Mouse (Mus musculus) mature B cell (primary cell): ENCODE measurements around the gene Ahcyl2.
"Not testable (repeated sequence)": the region's sequence is repeated elsewhere in the genome, so short reads cannot be mapped to it uniquely, and the experiment has no call there.

ENCODE experiments used
- in situ Hi-C: fragments of 300-500 bp; cut with MboI; formaldehyde crosslinking; loops from 2 replicates; pipeline ENCODE4 v1.14.3; 2019

Ahcyl2 gene

DNA sequence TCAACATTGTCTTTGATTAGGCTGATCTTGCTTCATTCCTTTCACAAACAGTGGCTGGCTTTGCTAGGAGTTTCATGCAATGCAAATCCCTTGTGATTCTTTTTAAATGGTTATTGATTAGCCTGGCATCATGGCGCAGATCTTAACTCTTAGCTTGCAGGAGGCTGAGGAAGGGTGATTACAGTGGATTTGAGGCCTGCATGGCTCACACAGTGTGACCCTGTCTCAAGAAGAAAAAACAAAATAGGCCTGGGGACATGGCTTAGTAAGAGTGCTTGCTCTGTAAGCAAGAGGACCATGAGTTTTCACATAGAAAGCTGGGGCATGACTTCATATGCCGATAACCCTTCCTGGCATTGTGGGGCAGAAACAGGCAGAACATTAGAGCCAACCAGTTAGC, 47.8 kb downstream of the Ahcyl2 start:
- in situ Hi-C loops, result no loop called here

DNA sequence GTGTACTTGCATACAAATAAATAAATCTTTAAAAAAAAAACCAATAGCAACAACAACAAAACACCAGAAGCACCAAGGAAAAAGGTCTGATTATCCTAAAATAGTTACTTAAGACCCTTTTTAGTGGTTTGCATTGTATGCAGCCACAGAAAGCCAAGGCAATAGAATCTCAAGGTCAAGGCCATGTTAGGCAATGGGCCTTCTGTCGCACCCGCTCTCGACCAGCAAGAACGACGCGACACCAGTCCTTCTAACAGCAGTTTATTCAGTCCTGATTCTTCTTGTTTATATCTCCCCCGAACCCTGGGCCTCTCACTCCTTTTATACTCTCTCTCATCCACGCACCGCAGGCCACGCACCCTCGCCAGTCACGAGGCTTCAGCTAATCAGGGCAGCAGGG, 48.6 kb downstream of the Ahcyl2 start:
- in situ Hi-C loops, result not testable (repeated sequence)

DNA sequence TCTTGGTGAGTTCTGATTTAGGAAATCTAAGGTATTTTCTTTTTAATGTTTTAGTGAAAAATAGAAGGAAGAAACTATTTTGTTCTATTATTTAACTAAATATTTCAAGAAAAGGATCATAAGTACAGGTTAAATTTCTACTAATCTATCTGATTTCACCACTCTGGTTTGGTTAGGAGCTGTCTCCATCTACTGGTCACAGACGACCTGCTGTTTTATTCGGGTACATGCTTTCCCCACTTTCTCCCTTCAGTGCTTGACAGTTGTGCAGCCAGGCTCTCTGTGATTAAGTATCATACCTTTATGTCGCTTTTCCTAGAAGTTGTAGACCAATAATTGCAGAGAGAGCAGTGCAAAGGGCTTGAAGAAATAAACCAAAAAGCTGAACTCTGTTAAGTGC, 51.5 kb downstream of the Ahcyl2 start:
- in situ Hi-C loops, result no loop called here

DNA sequence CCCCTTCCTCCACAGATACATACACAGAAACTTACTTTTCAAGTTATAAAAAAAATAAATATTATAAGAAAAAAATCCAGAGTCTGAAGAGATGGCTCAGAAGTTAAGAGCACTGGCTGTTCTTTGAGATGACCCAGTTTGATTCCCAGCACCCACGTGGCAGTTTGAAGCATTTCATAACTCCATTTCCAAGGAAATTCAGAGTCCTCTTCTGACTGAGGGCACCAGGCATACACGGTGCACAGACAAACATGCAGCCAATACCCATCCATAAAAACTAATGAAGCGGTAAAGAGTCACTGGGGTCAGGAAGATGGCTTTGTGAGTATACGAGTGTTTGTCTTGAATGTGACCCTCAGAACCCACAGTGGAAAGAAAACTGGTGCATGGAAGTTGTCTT, 52.5 kb downstream of the Ahcyl2 start:
- in situ Hi-C loops, result no loop called here

DNA sequence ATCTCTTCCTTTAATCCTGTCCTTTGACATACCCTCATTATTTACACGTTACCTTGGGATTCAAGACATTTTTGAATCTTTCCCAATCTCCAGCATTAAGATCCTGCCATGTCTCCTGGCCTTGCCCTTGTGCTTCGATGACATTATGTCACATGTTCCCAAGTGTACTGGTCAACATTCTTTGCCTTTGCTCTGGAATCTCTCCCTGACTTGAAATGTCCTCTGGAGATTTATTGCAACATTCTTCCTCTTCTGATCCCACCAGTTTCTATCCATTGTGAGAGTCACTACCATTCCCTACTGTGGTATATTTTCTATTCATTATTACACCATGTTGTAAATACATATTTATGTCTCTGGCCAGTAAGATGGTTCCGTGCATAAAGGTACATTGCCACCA, 53.1 kb downstream of the Ahcyl2 start:
- in situ Hi-C loops, result no loop called here

DNA sequence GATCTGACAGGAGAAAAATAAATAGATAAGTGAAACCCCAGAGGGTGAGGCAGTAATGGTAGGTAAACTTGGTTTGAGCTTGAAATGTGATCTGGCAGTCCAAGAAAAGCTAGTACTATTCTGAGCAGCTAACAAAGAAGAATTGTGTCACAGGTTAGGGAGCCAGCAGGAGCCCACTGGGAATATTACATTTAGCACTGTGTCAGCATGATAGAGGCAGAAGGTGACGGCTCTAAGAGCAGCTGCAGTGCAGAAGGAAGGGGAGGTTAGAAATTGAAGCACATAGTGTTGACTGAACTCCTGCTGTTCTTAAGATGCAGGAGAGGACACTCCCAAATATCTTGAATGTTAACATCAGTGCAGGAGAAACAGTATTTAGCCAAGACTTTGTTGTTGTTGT, 54.0 kb downstream of the Ahcyl2 start:
- in situ Hi-C loops, result no loop called here

DNA sequence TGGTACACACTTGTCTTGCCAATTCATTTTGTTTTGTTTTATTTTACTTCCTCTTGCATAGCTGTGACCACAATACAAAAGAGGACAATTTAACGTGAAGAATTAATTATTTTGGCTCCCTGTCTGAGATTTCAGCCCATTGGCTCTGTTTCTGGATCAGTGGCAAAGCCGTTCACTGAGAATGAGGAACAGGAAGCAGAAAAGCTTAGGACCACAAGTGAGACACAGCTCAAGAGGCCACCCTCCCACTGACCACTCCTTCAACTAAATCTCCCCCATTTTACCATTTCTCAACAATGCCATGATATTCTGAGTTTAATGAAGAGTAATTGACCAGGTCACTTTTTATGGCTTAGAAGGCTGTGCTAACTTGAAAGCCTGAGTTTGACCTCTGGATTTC, 57.5 kb downstream of the Ahcyl2 start:
- in situ Hi-C loops, result no loop called here

DNA sequence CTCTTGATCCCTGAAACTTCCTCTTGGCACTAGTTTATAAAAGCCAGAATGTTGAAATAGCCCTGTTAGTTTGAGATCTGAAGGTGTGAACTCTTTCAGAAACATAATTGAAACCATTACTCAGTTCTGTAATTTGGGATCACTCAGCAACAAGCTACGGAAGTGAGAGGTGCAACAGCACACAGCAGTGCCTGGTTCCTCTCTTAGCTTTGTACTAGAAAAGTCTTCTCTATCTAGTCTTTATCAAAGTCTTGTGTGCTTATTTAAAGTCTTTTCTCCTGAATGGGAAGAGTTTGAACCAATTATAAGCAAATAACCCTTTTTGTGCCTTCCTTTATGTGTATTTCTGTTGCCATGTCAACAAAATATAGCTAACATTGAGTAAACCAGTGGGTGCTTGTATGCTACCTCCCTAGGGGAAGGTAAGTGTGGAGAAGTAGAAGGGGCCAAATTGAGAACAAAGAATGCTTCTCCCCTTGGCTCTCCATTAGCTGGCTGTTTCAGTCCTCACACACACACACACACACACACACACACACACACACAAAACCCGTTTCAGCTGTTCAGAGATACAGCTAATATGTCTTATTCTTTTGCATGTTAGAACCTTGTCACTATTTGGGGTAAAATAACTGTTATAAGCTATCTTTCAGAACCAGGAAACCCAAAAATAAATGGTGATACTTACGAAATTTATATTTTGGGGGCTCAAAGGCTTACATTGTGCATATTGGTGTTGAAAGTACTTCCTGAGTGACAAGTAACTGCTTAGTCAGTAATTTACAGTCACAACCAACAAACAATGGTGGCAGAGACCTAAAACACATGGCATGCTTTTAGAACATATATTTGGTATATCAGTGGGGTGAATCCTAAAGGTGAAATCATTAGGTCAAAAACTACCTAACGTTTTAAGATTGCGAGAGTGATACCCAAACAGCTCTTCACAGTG, 59.8 kb downstream of the Ahcyl2 start:
- in situ Hi-C loops, result no loop called here

DNA sequence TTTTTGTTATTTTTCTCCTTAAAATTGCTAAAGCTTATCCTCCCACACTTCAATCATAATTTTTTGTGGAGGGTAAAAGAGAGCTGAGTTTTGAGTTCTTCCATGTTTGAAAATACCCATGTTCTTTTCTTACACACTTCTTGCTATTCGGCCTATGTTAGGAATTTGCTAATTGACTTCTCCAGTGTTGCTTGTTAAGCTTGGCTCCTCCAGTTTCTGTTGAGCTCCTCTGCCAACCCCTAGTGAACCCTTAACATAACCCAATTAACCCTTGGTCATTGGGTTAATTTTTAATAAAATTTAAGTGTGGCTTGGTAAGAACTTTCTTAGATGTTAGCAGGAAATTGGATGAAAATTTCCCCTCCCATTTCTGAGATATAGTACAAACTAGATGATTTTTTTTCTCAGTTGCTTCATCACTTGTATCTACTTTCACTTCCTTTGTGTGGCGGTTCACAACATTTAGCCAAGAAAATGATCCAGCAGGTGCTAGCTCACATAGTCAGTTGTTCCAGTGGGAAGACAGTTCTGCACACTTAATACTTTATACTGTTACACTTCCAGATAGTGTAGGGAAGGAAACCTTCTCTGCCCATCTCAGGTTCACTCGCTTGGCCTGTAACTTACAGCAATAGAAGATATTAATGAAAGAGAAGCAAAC, 60.9 kb downstream of the Ahcyl2 start:
- in situ Hi-C loops, result no loop called here

DNA sequence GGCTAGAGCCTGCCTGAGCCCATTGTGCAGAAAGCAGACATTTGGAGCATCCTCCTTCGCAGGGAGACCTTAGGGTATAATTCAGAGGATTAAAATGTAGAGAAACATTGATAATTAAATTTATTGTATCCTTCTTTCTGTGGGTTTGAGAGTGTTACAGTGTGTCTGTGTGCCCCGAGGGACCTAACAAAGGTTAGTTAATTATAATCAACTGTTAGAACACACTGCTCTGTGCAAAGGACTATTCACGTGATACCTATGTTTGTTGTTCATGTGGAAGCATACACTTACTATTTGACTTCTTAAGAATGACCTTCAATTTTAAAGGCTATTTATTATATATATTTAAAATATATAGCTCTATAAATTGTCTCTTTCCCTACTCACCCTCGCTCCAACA, 64.5 kb downstream of the Ahcyl2 start:
- in situ Hi-C loops, result no loop called here

DNA sequence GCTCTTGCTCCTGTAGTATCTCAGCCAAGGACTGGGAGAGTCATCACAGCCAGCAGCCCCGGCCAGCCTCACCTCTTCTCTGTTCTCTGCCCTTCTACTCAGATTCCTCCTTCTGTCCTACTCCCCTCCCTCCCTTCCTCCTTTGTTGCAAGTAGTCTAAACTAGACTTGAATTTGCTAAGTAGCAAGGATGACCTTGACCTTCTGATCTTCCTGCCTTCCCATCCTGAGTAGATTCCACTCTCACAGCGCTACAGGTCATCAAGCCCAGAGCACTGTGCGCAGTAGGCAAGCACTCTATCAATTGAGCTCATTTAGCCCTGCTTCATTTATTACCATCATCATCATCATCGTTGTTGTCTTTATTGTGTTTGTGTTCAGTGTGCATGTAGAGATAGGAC, 65.3 kb downstream of the Ahcyl2 start:
- in situ Hi-C loops, result no loop called here

DNA sequence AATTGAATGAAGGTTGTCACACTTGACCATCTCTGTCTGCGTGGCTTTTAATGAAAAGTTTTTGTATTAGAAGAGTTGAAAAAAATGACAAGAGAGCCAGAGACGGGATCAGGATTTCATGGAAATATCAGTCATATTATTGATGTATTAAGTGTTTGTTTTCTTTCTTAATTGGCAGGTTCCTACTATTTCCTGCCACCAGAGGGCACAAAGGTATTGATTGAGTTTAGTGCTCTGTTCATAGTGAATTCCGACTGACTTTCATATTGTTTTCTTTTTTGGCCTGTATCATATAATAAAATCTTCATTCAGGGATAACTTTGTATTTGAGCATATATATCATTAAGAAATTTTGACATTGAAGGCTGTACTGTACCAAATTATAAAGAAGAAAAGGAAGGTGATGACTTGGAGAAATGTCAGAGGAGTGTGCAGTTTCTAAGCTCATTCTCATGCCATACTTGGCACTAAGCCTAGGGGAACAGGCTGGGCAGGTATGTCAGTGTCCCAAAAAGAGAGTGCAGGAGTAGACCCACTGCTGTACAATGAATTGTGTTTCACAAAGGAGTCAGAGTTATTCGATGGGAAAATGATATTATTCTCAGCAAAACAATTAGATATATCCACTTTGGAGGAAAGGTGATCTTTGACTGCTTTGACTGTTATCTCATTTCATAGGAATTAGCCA, 65.9 kb downstream of the Ahcyl2 start:
- in situ Hi-C loops, result no loop called here

DNA sequence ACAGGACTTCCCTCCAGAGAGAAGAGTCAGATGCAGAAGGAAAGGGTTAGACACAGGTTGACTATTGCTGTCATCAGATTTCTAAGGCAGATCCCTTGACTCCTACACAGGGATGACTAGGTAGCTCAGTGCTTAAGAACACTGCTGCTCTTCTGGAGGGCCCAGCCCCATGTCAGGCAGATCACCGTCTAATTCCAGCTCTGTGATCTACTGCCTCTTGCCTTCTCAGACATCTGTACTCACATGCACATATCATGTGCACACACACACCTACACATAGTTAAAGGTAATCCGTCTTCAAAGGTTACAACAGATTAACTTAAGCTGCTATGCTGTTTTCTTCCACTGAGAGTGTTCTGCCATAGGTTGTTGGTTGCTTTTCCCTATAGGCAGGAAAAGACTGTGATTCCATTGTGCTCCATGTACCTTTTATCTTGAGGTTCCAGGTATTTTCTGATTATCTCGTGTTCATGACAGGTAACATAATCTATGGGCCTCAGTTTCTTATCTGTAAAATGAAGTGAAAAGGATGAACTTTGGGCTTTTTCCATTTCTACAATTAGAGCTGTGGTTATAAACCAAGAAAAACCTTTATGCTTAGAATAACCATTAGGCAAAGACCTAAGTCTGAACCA, 67.8 kb downstream of the Ahcyl2 start:
- in situ Hi-C loops, result no loop called here

DNA sequence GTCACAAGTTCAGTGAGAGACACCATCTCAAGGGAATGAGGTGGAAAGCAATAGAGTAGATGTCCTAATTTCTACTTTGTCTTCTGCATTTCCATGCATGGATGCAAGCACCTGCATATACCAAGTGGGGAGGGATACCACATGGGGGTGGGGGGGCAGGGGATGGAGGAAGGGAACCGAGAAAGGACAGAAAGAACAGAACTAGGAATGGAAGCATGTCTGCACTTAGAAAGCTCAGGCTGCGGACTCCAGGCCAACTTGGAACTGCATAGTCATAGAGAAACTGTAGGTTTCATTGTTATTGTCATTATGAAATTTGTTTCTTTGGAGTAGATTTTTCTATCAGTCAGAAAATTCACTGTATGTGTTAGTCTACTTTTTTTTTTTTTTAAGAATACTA, 69.8 kb downstream of the Ahcyl2 start:
- in situ Hi-C loops, result no loop called here

DNA sequence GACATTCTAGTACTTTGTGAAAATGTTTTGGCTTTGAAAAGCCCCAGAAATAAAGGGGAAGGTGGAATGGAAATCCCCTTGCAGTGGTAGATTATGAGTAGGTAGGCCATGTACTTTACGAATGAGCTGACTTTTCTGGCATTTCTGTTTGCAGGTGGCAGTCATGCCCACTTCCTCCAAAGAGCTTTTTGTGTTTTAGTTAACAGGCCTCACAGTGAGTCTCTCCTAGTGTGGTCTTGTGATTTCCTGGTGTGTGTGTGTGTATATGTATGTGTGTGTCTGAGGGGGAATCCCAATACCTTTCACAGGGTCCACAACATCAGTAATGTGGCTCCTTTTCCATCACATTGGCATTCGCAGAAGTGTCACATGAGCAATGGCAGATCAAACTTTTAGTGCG, 70.7 kb downstream of the Ahcyl2 start:
- in situ Hi-C loops, result no loop called here

DNA sequence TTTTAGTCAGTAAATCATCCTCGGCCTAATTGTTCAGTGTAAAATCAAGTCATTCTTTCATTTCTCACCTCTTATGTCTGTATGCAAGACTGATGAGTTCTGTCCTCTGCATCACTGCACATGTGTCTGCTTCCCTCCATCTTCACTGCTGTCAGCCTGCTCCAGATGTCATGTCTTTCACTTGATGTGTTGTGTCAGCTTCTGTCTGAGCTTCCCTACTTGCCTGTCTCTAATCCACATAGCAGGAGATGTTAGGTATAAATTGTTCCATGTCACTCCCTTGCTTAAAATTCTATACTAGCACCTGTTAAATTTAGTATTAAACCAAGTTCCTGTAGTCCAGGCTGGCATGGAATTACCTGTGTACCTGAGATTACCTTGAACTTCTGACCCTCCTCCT, 72.2 kb downstream of the Ahcyl2 start:
- in situ Hi-C loops, result no loop called here

DNA sequence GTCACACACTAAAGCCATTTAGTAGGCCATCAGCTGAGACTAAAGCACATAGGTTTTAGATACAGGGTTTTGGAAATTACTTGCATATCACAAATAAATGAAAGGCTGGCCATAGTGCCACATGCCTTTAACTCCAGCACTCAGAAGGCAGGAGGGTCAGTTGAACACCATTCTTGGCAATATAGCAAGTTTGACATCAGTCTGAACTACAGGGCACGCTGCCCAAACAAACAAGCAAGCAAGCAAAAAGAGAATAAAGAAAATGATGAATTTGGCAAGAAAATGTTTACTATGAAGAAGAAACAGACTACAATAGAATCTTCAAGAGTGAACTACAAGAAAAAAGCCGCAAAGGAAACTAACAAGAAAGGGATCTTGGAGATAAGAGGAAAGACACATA, 73.7 kb downstream of the Ahcyl2 start:
- in situ Hi-C loops, result no loop called here

DNA sequence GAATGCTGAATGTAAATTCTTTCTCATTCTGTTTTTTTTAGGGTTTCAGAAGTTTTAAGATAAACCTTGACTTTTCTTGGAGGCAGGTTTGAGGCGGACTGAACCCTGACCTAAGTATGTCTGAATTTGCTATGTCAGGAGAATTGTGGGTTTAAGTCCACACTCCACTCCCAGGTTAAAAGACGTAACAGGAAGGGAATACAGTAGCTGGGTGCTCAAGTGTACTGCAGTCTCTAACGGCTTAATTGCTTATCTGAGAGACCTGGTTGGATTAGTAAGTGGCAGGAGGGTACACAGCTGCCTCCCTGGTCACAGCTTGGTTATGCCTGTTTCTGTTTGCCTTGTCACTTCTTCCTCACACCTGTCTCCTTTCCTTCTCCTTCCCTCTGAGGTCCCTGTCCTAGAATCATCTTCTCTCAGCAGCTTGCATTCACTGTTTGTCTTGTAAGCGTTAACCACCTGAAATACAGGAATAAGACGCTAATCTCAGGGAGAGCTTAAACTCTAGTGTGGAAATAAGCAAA, 79.9 kb downstream of the Ahcyl2 start:
- in situ Hi-C loops, result no loop called here

DNA sequence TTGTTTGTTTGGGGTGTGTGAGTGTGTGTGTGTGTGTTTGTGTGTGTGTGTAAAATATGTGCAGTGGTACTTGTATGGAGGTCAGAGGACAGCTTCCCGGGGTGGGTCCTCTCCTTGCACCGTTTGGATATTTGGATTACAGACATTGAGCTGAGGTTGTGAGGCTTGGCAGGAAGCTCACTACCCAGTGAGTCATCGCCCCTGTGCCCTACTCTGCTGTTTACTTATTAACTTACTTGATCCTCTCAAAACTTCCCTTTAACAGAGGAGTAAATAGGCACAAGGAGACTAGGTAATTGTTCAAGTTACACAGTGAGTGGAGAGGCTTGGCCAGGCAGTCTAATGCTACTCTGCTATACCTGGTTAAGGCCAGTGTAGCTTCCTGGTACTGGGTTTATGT, 81.0 kb downstream of the Ahcyl2 start:
- in situ Hi-C loops, result no loop called here

DNA sequence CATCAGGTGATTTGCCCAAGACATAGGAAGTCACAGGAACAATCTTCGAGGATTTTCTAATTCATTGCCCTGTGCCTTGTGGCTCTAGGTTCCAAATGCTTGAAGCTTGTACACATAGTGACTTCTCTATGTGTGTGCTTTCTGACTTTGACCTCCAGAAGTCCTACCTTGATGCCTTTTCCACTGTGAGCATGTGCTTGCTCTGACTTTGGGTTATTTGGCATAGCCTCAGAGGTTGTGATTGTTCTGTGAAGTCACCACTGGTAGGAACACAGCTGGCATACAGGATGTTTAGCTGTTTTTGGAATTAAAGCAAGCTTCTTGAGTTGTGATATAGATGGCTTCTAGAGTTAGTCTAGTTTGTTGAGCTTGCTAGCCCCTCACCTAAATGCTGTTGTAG, 82.3 kb downstream of the Ahcyl2 start:
- in situ Hi-C loops, result loop anchor here (10.0 kb wide), 1 partner anchor 505 kb away; no protein-coding TSS in a partner anchor

DNA sequence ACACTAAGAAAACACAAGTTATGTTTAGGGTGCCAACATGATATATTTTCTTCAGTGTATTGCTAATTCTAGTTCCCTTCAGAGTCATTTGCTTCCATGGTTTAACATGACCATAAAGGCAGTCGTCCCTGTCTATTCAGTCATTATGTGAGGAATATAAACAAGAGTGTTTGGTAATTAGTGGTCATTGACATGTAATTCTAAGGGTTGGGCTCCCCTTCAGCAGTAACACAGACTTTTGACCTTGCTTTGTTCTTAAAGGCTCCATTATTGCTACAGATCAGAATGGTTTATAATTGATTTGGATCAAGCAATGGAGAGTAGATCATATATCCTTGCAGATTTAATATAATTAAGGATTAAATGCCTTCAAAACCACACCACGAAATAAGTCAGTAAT, 82.9 kb downstream of the Ahcyl2 start:
- in situ Hi-C loops, result loop anchor here (10.0 kb wide), 1 partner anchor 504 kb away; no protein-coding TSS in a partner anchor

DNA sequence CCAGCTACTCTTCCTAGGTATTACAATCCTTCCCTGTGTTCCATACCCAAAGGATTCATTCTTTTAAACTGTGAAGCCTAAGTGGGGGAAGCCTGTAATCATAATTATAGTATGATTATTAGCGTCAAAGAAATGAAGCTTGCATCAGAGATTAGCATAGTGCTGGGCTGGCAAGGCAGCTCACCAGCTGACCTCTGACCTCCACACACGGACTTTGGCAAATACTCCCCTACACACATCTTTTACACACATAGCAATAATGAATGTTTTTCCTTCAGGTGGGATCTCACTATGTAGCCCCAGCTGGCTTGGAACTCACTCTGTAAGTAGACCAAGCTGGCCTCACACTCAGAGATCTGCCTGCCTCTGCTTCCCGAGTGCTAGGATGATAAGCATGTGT, 84.1 kb downstream of the Ahcyl2 start:
- in situ Hi-C loops, result loop anchor here (10.0 kb wide), 1 partner anchor 503 kb away; no protein-coding TSS in a partner anchor
